Mouse (Mus musculus): ENCODE measurements around the gene Cdh18. TPM values are rescaled to one million over a fixed set of nuclear protein-coding genes. Genes with fewer than 3 reads are reported as not detected.
A peak's percentile ranks its signal among the peaks of the same experiment; 100 is the strongest.

The Cdh18 gene
- total RNA-seq, 2 experiments from 2014 or later: 8.5 to 12.2 TPM

- no peak for DNase-seq (ENCODE audit: low spot score in 2 of 2)
- no peak for TF ChIP-seq CTCF (conservative IDR thresholded peaks at IDR 0.05)
- no peak overlapping the region for H3K27ac ChIP-seq
- H3K4me3 ChIP-seq: no peak overlapping the region
Measured at GRCm38 (mm10) chr15:23367712-23368111, 818.9 kb downstream of the Cdh18 start.

DNA sequence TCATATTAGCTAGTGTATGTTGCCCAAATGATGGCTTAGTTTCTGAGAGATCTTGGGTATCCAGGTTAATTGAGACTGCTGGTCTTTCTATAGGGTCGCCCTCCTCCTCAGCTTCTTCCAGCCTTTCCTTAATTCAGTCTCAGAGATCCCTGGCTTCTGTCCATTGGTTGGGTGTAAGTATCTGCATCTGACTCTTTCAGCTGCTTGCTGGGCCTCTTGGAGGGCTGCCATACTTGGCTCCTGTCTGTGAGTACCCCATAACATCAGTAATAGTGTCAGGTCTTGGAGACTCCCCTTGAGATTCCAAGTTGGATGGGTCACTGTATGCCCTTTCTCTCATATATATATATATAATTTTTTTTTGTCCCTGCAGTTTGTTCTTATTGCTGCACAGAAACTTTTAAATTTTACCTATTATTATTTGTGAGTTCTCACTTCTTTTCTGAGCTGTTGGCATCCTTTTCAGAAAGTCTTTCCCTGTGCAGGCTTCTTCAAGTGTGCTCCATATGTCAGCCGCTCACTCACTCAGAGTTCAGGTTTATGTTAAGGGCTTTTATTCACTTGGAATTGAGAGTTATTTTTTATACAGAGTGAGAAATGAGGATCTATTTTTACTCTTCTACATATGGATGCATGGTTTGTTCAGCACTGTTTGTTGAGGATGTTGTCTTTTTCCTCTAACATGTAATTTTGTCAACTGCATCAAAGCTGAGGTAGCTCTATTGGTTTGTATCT lies 829.4 kb downstream of the Cdh18 start:
- Histone ChIP-seq H3K4me3 (no peak overlapping the region), H3K27ac (no peak overlapping the region)
- TF ChIP-seq CTCF (conservative IDR thresholded peaks at IDR 0.05): no peak
- no peak for DNase-seq (ENCODE audit: low spot score in 2 of 2)

- Histone ChIP-seq H3K4me3 (no peak overlapping the region), H3K27ac (no peak overlapping the region)
- no peak for TF ChIP-seq CTCF (conservative IDR thresholded peaks at IDR 0.05)
- DNase-seq (ENCODE audit: low spot score in 2 of 2): no peak
Measured at GRCm38 (mm10) chr15:23385816-23386215, 837.0 kb downstream of the Cdh18 start.

GRCm38 (mm10) chr15:23396646-23397045 lies 847.8 kb downstream of the Cdh18 start:
- no peak for TF ChIP-seq CTCF (conservative IDR thresholded peaks at IDR 0.05)
- H3K4me3 ChIP-seq: no peak overlapping the region
- DNase-seq (ENCODE audit: low spot score in 2 of 2): peak in 1 of 2 experiments; percentile 25
- no peak overlapping the region for H3K27ac ChIP-seq

DNA sequence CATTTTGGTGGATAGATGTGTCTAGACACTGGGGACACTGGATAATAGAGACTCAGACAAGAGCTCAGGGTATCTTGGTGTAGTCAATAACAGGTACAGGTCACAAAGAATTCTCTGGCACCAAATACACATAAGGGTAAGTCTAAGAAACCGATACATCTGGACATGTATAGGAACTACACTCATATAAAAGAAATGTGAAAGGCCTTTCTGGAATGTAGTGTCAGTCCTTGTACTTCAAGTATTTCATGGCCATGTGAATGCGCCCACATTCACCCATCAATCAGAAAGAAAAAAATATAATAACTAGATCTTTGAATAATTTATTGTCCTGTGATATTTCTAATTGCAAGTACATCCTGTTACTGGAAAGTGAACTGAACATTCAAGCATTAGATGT lies 855.0 kb downstream of the Cdh18 start:
- TF ChIP-seq CTCF (conservative IDR thresholded peaks at IDR 0.05): no peak
- Histone ChIP-seq H3K4me3 (no peak overlapping the region), H3K27ac (no peak overlapping the region)
- no peak for DNase-seq (ENCODE audit: low spot score in 2 of 2)

DNA sequence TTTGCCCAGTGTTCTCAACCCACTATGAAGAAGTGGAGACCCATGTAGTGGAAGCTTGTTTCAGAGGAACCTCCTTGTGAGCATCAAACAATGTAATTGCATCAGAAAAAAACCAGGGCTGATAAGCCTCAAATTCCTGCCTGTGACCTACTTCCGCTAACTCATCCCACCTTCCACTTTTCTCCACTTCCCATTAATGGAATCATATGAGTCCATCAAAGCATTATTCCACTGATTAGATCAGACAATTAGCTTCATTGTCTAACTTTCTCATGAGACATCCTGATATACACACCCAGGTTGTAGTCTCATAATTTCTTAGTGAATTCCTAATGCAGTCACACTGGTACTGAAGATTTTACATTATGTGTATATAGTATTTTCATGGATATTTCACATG lies 859.4 kb downstream of the Cdh18 start:
- no peak for DNase-seq (ENCODE audit: low spot score in 2 of 2)
- H3K27ac ChIP-seq: no peak overlapping the region
- TF ChIP-seq CTCF (conservative IDR thresholded peaks at IDR 0.05): no peak
- no peak overlapping the region for H3K4me3 ChIP-seq

DNA sequence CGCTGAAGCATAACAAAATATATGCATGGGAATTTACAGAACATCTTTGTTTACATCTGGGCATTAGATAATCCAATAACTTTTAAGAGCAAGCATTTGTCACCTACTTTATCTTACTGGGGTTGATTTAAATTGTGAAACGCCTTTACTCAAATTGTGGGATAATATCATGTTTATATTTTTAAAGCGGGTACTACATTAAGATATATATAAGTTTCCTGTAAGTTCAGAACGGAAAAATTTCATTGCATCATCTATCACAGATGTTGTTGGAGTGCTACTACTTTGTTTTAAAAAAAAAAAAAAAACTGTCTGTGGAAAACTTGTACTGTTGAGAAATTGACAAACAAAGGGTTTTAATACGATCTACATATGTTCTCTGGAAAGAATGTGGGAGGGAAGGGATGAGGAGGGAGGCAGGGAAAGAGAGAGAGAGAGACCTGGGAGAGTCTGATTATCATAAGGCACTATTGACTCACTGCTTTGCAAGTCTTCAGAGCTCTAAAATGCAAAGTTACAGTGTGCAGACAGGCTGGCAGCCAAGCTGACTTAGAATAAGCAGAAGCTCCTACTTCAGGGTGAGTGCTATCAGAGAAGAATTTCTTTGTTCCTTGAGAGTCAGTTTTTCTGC lies 867.7 kb downstream of the Cdh18 start:
- no peak overlapping the region for H3K4me3 ChIP-seq
- DNase-seq (ENCODE audit: low spot score in 2 of 2): peak; percentile 15 to 70
- TF ChIP-seq CTCF (conservative IDR thresholded peaks at IDR 0.05): no peak
- no peak overlapping the region for H3K27ac ChIP-seq

DNA sequence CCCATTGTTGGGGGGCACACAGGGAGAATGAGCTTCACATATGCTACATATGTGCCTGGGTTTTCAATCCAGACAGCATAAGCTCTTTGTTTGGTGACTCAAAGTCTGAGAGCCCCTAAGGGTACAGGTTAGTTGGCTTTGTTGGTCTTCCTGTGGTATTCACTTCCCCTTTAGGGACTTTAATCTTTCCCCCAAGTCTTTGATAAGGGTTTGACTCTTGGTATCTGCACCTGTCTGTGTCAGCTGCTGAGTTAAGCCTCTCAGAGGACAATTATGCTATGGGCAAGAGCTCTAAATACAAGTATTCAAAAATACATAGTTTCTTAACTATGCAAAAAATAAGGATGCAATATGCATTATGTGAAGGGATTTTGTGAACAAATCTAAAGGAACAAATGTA lies 869.3 kb downstream of the Cdh18 start:
- no peak for DNase-seq (ENCODE audit: low spot score in 2 of 2)
- TF ChIP-seq CTCF (conservative IDR thresholded peaks at IDR 0.05): no peak
- H3K27ac ChIP-seq: no peak overlapping the region
- H3K4me3 ChIP-seq: no peak overlapping the region

DNA sequence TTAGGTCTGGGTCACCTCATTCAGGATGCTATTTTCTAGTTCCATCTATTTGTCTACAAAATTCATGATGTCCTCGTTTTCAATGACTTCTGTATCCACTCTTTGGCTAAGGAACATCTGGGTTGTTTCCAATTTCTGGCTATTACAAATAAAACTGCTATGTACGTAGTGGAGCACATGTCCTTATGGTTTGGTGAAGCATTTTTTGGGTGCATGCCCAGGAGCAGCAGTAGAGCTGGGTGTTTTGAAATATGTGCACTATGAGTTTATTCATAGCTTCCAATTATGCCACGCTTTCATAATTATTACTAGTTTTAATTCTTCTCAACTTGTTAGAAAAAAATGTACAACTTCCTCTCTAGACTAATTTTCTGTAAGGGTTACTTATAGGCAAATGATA lies 871.2 kb downstream of the Cdh18 start:
- DNase-seq (ENCODE audit: low spot score in 2 of 2): peak; percentile 59 to 77
- H3K27ac ChIP-seq: no peak overlapping the region
- no peak overlapping the region for H3K4me3 ChIP-seq
- TF ChIP-seq CTCF (conservative IDR thresholded peaks at IDR 0.05): no peak

DNA sequence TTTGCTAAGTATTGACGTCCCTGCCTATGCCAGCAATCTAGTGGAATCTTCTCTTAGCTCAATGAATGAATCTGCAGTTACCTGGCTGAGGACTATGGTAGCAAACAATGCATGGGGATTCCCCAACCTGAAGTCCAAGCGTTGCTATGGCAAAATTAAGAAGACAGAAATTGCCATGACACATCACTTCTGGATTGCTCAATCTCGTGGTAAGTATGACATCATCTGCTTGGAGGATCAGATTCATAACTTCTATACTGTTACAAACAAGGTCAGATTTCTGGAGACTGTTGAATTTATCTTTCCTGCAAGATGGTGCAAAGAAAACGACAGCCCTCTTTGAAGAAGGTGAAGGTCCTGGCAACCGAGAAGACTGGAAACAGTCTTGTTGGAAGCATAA lies 881.2 kb downstream of the Cdh18 start:
- no peak for TF ChIP-seq CTCF (conservative IDR thresholded peaks at IDR 0.05)
- no peak overlapping the region for H3K27ac ChIP-seq
- H3K4me3 ChIP-seq: no peak overlapping the region
- DNase-seq (ENCODE audit: low spot score in 2 of 2): no peak

DNA sequence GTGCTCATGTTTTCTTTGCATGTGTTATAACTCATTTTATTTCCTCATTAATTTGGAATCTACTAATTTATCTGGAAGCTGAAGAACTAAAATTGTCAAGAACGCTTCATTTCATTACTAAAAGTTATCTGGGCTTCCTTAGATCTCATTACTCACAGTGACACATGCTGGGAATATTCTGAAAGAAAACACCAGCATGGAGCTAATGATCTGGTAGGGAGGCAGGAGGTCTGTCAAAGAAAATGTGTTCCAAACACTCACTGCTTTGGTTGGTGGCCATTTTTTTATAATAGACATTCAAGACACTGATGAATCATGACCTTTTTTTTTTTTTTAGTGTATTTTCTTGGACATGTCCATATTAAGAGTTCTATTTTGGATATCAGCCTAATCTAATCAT lies 899.7 kb downstream of the Cdh18 start:
- no peak for TF ChIP-seq CTCF (conservative IDR thresholded peaks at IDR 0.05)
- DNase-seq (ENCODE audit: low spot score in 2 of 2): no peak
- H3K27ac ChIP-seq: no peak overlapping the region
- H3K4me3 ChIP-seq: no peak overlapping the region

GRCm38 (mm10) chr15:23452098-23452625 lies 903.3 kb downstream of the Cdh18 start:
- no peak overlapping the region for H3K27ac ChIP-seq
- DNase-seq (ENCODE audit: low spot score in 2 of 2): no peak
- no peak for TF ChIP-seq CTCF (conservative IDR thresholded peaks at IDR 0.05)
- no peak overlapping the region for H3K4me3 ChIP-seq

DNA sequence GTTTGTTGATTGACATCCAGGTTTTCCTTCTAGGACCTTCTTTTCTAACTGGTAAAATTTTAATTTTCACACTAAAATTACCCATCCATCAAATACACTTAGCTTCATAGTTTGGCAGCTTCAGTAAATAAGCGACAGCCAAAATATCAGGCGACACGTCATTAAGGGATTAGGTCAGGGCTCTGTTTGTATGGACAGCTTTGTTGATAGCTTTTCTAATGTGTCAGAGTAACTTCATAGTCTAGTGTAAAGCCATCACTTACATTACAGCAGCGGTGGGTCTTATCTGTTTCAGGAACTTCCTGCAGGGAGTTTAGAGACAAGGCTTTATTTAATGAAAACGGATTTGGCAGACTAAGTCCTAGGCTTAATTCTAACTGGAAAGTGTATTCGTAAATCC lies 904.5 kb downstream of the Cdh18 start:
- Histone ChIP-seq H3K27ac (no peak overlapping the region), H3K4me3 (no peak overlapping the region)
- no peak for TF ChIP-seq CTCF (conservative IDR thresholded peaks at IDR 0.05)
- no peak for DNase-seq (ENCODE audit: low spot score in 2 of 2)

DNA sequence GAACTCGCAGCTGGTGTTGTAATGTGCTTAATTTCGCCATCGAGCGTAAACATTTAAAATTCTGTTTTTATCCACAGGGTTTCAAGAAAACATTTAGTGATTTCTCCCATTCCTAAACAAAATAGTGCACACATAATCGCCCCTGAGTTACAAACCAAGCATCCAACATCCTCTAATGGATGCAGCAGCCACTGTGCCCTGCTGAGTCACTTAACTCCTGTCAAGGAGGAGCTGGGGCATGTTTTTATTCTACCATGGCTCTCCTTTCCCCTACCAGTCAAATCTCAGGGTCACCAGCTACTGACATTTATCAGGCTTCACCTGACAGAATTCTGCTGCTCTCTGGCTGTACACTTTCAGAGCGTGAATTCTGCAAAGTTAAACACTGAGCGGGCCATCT lies 906.5 kb downstream of the Cdh18 start:
- H3K27ac ChIP-seq: no peak overlapping the region
- no peak overlapping the region for H3K4me3 ChIP-seq
- no peak for TF ChIP-seq CTCF (conservative IDR thresholded peaks at IDR 0.05)
- no peak for DNase-seq (ENCODE audit: low spot score in 2 of 2)

Measured in layer of hippocampus, adult 2 months (tissue).